8 mouse cellular contexts compared by ENCODE assay signal in the genomic region with DNA sequence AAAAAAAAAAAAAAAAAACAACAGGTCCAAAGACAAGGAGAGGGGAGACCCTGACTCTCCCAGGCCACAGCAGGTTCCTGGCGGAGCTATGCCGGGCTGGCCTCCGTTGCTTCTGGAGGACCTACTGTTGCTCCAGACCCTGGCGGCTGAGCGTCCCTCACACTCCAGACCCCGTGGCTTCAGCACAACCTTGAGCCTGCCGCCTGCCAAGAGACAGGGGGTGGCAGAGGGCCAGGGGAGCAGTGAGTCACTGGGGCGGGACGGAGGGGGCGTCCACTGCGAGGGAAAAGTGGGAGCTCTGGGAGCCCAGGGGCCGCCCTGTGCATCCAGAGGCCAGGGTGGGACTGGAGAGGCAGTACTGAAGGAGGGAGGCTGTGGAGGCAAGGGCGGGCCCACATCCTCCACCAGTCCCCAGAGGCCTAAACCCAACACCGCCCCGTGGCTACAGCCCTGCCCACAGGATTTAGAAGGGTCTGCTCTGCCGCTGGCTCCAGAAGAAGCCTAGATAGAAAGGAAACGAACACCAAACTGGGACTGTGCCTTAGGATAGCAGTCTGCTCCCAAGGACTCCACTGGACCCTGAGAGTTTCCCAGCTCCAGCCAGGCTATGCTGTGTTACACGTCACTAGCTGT.
DNase-seq lines count a peak whose midpoint lies in the region; ATAC-seq and TF ChIP-seq lines count a peak whose summit lies in the region.

No protein-coding gene starts in this region.

- H3K4me2 ChIP-seq in forebrain, postnatal 0 days (ENCODE audit: low read depth): no peak overlapping the region
- H3K4me2 ChIP-seq in lung, embryonic 15.5 days: peak overlapping the region; percentile 25

- peaks cover 2 to 14% of the 10 kb centered on the region in 2 experiments; a peak in 1 of 4 replicates for H3K4me1 ChIP-seq in ES-E14 (ENCODE audit: control insufficient read depth in 2 of 2, insufficient read depth in 2 of 2, low read length in 2 of 2, poor library complexity in 1 of 2)
- no peaks in the 10 kb centered on the region for H3K4me1 ChIP-seq in forebrain, postnatal 0 days (ENCODE audit: insufficient read depth)
- H3K4me1 ChIP-seq in lung, embryonic 15.5 days: peaks cover 23% of the 10 kb centered on the region

- no peaks in the 10 kb centered on the region for H3K27me3 ChIP-seq in forebrain, postnatal 0 days (ENCODE audit: insufficient read depth, low read length)
- H3K27me3 ChIP-seq in lung, embryonic 15.5 days: no peaks in the 10 kb centered on the region

- in situ Hi-C loops in ES-E14 (cut with MboI; ENCODE audit: low sequenced_read_pairs in 2 of 2, unreplicated experiment in 2 of 2): no loop called here

- peak overlapping the region; percentile 52 to 61 for H3K4me3 ChIP-seq in ES-E14 (ENCODE audit: insufficient read depth in 1 of 2, low read depth in 1 of 2, low read length in 2 of 2, poor library complexity in 1 of 2, severe bottlenecking in 1 of 2)
- H3K4me3 ChIP-seq in forebrain, postnatal 0 days (ENCODE audit: low read depth, low read length): no peak overlapping the region
- H3K4me3 ChIP-seq in layer of hippocampus, adult 2 months: no peak overlapping the region
- no peak overlapping the region for H3K4me3 ChIP-seq in lung, embryonic 15.5 days

- peak; percentile 15 for DNase-seq in ES-E14 (ENCODE audit: low read depth, low spot score)
- peak; percentile 50 for DNase-seq in forebrain, postnatal 0 days
- peak; percentile 90 to 93 for DNase-seq in heart, postnatal 36 days
- peak; percentile 50 to 54 for DNase-seq in layer of hippocampus, adult 2 months (ENCODE audit: low spot score in 2 of 2)
- peak; percentile 80 to 85 for DNase-seq in right cerebral cortex, postnatal 10 days (ENCODE audit: low spot score in 2 of 2)

- H3K9me3 ChIP-seq in ES-E14 (ENCODE audit: control insufficient read depth, insufficient read depth, low read depth, low read length): no peaks in the 10 kb centered on the region
- no peaks in the 10 kb centered on the region for H3K9me3 ChIP-seq in forebrain, postnatal 0 days (ENCODE audit: low read length)
- H3K9me3 ChIP-seq in lung, embryonic 15.5 days: no peaks in the 10 kb centered on the region

- H3K36me3 ChIP-seq in ES-E14 (ENCODE audit: control insufficient read depth, insufficient read depth, low read length, poor library complexity, severe bottlenecking): no peaks in the 10 kb centered on the region
- H3K36me3 ChIP-seq in forebrain, postnatal 0 days (ENCODE audit: insufficient read depth): no peaks in the 10 kb centered on the region
- no peaks in the 10 kb centered on the region for H3K36me3 ChIP-seq in lung, embryonic 15.5 days

- H3K9ac ChIP-seq in ES-E14 (ENCODE audit: insufficient read depth, low read depth, low read length, poor library complexity, severe bottlenecking): peak overlapping the region; percentile 65
- H3K9ac ChIP-seq in forebrain, postnatal 0 days: no peak overlapping the region
- no peak overlapping the region for H3K9ac ChIP-seq in lung, embryonic 15.5 days

- no peak overlapping the region for H3K27ac ChIP-seq in ES-E14 (ENCODE audit: insufficient read depth, low read depth, low read length, poor library complexity, severe bottlenecking)
- peak overlapping the region; percentile 15; the same call in 1 of the 2 replicates for H3K27ac ChIP-seq in forebrain, postnatal 0 days (ENCODE audit: low read depth, low read length)
- peak overlapping the region; percentile 56 for H3K27ac ChIP-seq in layer of hippocampus, adult 2 months
- peak overlapping the region; percentile 66 for H3K27ac ChIP-seq in lung, embryonic 15.5 days

- ATAC-seq in cerebellum, adult (ENCODE audit: insufficient number of reproducible peaks, low FRiP score, low TSS enrichment): peak; percentile 37; the same call in 1 of the 2 replicates
- ATAC-seq in forebrain, postnatal 0 days: peak; percentile 84
- ATAC-seq in lung, embryonic 15.5 days (ENCODE audit: borderline replicate concordance, extremely low read depth, low FRiP score, low TSS enrichment): peak; percentile 91
- no peak for ATAC-seq in monocyte, adult 5-6 weeks (replicated peaks; ENCODE audit: insufficient number of reproducible peaks, low FRiP score, low TSS enrichment, poor library complexity, severe bottlenecking)

- intact Hi-C loops in heart, postnatal 36 days (cut with DNase I): loop anchor here (2.0 kb wide), 1 partner anchor 27 kb away; no protein-coding TSS in a partner anchor

- WGBS in forebrain, postnatal 0 days: 32% methylated on average over 18 of the region's 18 CpGs
- whole genome bisulfite sequencing in lung, embryonic 15.5 days: 27% methylated on average over 18 of the region's 18 CpGs

- TF ChIP-seq CTCF in forebrain, postnatal 0 days (IDR thresholded peaks at IDR 0.05; ENCODE audit: low read depth): no peak
- TF ChIP-seq CTCF in layer of hippocampus, adult 2 months (conservative IDR thresholded peaks at IDR 0.05): no peak

TF ChIP-seq in ES-E14, 5 proteins besides CTCF, POLR2A, EP300 and RAD21:
- no peak for TF ChIP-seq CHD2 (IDR thresholded peaks at IDR 0.05; ENCODE audit: low read depth, low read length)
- no peak for TF ChIP-seq ZNF384 (IDR thresholded peaks at IDR 0.05; ENCODE audit: low read depth, low read length)
- TF ChIP-seq ZC3H11A (IDR thresholded peaks at IDR 0.05; ENCODE audit: borderline replicate concordance, low read depth, low read length): no peak
- TF ChIP-seq HCFC1 (IDR thresholded peaks at IDR 0.05; ENCODE audit: borderline replicate concordance, insufficient read depth, low read length): no peak
TF ChIP-seq in ES-E14: peak in this region for 0.

Comparison
In these comparisons a context has a peak if more than half of its experiments do, and no peak if none do; other contexts are left out.
1. DNase-seq: peak in every context shown above with its lines; median percentile 92 in heart, postnatal 36 days; 82 in right cerebral cortex, postnatal 10 days; 52 in layer of hippocampus, adult 2 months; 50 in forebrain, postnatal 0 days; 15 in ES-E14.
2. H3K4me3 ChIP-seq: peak in ES-E14 (2 of 2); none in forebrain, postnatal 0 days (single experiment), layer of hippocampus, adult 2 months (single experiment) and lung, embryonic 15.5 days (single experiment).